Mouse (Mus musculus): ENCODE measurements around the gene Fgf12. TPM values are rescaled to one million over a fixed set of nuclear protein-coding genes. Genes with fewer than 3 reads are reported as not detected.

Gene Fgf12
- polyA plus RNA-seq, 1 experiment = not detected

GRCm38 (mm10) chr16:28411210-28411817 is 341.6 kb downstream of the Fgf12 start:
- no peaks in the 10 kb centered on the region for H3K27me3 ChIP-seq (ENCODE audit: control insufficient read depth, insufficient read depth, low read length, poor library complexity, severe bottlenecking)
- H3K36me3 ChIP-seq (ENCODE audit: control insufficient read depth, insufficient read depth, low read length, poor library complexity, severe bottlenecking) = no peaks in the 10 kb centered on the region
- TF ChIP-seq POLR2A (IDR thresholded peaks at IDR 0.05; ENCODE audit: insufficient read depth, low read length) (no peak), EP300 (IDR thresholded peaks at IDR 0.05; ENCODE audit: insufficient read depth, low read depth, low read length) (no peak), CTCF (IDR thresholded peaks at IDR 0.05; ENCODE audit: low read depth, low read length) (no peak)
- H3K4me3 ChIP-seq (ENCODE audit: low read depth, low read length) = no peak overlapping the region
- H3K9ac ChIP-seq (ENCODE audit: low read depth, poor library complexity, severe bottlenecking) = no peak overlapping the region
- H3K9me3 ChIP-seq (replicated peaks; ENCODE audit: control insufficient read depth, insufficient read depth, low read length, poor library complexity, severe bottlenecking) = no peaks in the 10 kb centered on the region
- no peaks in the 10 kb centered on the region for H3K4me1 ChIP-seq (ENCODE audit: control insufficient read depth, insufficient read depth, low read length)
- H3K27ac ChIP-seq (ENCODE audit: insufficient read depth, low read length) = no peak overlapping the region

DNA sequence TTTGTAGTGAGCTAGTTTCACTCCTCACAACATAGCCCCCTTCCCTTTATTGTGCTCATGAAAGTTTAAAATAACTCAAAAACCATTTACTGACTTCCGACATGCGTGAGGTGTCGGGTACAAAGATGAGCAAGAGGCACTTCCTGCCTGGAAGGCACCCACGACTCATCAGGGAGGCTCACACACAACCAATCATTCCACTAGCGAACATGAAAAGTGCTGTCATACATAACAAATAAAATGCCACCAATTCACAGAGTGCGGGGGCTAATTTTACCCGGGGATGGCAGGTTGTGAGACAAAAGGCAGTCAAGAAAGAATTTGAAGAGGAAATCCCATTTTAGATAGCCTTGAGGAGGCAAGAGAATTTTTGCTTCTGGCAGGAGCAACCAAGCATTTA is 344.6 kb downstream of the Fgf12 start:
- H3K27ac ChIP-seq (ENCODE audit: insufficient read depth, low read length) = no peak overlapping the region
- no peaks in the 10 kb centered on the region for H3K36me3 ChIP-seq (ENCODE audit: control insufficient read depth, insufficient read depth, low read length, poor library complexity, severe bottlenecking)
- H3K4me1 ChIP-seq (ENCODE audit: control insufficient read depth, insufficient read depth, low read length) = no peaks in the 10 kb centered on the region
- H3K9me3 ChIP-seq (replicated peaks; ENCODE audit: control insufficient read depth, insufficient read depth, low read length, poor library complexity, severe bottlenecking) = no peaks in the 10 kb centered on the region
- H3K27me3 ChIP-seq (ENCODE audit: control insufficient read depth, insufficient read depth, low read length, poor library complexity, severe bottlenecking) = no peaks in the 10 kb centered on the region
- H3K9ac ChIP-seq (ENCODE audit: low read depth, poor library complexity, severe bottlenecking) = no peak overlapping the region
- TF ChIP-seq CTCF (IDR thresholded peaks at IDR 0.05; ENCODE audit: low read depth, low read length) = no peak
- no peak for TF ChIP-seq POLR2A (IDR thresholded peaks at IDR 0.05; ENCODE audit: insufficient read depth, low read length)
- TF ChIP-seq EP300 (IDR thresholded peaks at IDR 0.05; ENCODE audit: insufficient read depth, low read depth, low read length) = no peak
- no peak overlapping the region for H3K4me3 ChIP-seq (ENCODE audit: low read depth, low read length)

- no peaks in the 10 kb centered on the region for H3K36me3 ChIP-seq (ENCODE audit: control insufficient read depth, insufficient read depth, low read length, poor library complexity, severe bottlenecking)
- TF ChIP-seq EP300 (IDR thresholded peaks at IDR 0.05; ENCODE audit: insufficient read depth, low read depth, low read length) (no peak), POLR2A (IDR thresholded peaks at IDR 0.05; ENCODE audit: insufficient read depth, low read length) (no peak), CTCF (IDR thresholded peaks at IDR 0.05; ENCODE audit: low read depth, low read length) (no peak)
- H3K27me3 ChIP-seq (ENCODE audit: control insufficient read depth, insufficient read depth, low read length, poor library complexity, severe bottlenecking) = no peaks in the 10 kb centered on the region
Measured at GRCm38 (mm10) chr16:28407892-28408291, 345.0 kb downstream of the Fgf12 start.

GRCm38 (mm10) chr16:28404156-28404555 is 348.7 kb downstream of the Fgf12 start:
- Histone ChIP-seq H3K9ac (ENCODE audit: low read depth, poor library complexity, severe bottlenecking) (no peak overlapping the region), H3K36me3 (ENCODE audit: control insufficient read depth, insufficient read depth, low read length, poor library complexity, severe bottlenecking) (no peaks in the 10 kb centered on the region), H3K4me3 (ENCODE audit: low read depth, low read length) (no peak overlapping the region), H3K27me3 (ENCODE audit: control insufficient read depth, insufficient read depth, low read length, poor library complexity, severe bottlenecking) (no peaks in the 10 kb centered on the region), H3K9me3 (replicated peaks; ENCODE audit: control insufficient read depth, insufficient read depth, low read length, poor library complexity, severe bottlenecking) (no peaks in the 10 kb centered on the region), H3K4me1 (ENCODE audit: control insufficient read depth, insufficient read depth, low read length) (no peaks in the 10 kb centered on the region), H3K27ac (ENCODE audit: insufficient read depth, low read length) (no peak overlapping the region)
- TF ChIP-seq CTCF (IDR thresholded peaks at IDR 0.05; ENCODE audit: low read depth, low read length) (no peak), POLR2A (IDR thresholded peaks at IDR 0.05; ENCODE audit: insufficient read depth, low read length) (no peak), EP300 (IDR thresholded peaks at IDR 0.05; ENCODE audit: insufficient read depth, low read depth, low read length) (no peak)

More at GRCm38 (mm10) chr16:28407892-28408291, 345.0 kb downstream of the Fgf12 start:
- no peak overlapping the region for H3K27ac ChIP-seq (ENCODE audit: insufficient read depth, low read length)
- no peak overlapping the region for H3K9ac ChIP-seq (ENCODE audit: low read depth, poor library complexity, severe bottlenecking)
- no peak overlapping the region for H3K4me3 ChIP-seq (ENCODE audit: low read depth, low read length)
- H3K9me3 ChIP-seq (replicated peaks; ENCODE audit: control insufficient read depth, insufficient read depth, low read length, poor library complexity, severe bottlenecking) = no peaks in the 10 kb centered on the region
- H3K4me1 ChIP-seq (ENCODE audit: control insufficient read depth, insufficient read depth, low read length) = no peaks in the 10 kb centered on the region

DNA sequence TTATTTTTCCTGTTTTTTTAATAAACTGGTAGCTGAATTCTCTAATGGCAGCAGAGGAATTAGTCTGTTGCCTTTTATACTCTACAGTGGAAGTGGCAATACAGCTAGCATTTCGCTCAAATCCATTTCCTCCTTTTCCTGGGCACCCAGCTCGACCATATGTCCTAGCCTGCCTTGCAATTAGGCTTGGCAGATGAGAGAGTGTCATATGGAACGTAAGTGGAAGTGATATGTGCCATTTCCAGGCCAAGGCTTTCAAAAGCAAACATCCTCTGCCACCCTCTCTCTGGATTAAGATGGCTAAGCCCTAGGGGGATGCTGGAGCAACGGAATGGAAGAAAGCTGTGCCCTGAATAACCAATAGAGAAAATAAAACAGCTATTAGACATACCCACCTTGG is 350.2 kb downstream of the Fgf12 start:
- Histone ChIP-seq H3K9ac (ENCODE audit: low read depth, poor library complexity, severe bottlenecking) (no peak overlapping the region), H3K36me3 (ENCODE audit: control insufficient read depth, insufficient read depth, low read length, poor library complexity, severe bottlenecking) (no peaks in the 10 kb centered on the region), H3K27ac (ENCODE audit: insufficient read depth, low read length) (no peak overlapping the region), H3K9me3 (replicated peaks; ENCODE audit: control insufficient read depth, insufficient read depth, low read length, poor library complexity, severe bottlenecking) (no peaks in the 10 kb centered on the region), H3K27me3 (ENCODE audit: control insufficient read depth, insufficient read depth, low read length, poor library complexity, severe bottlenecking) (no peaks in the 10 kb centered on the region), H3K4me3 (ENCODE audit: low read depth, low read length) (no peak overlapping the region), H3K4me1 (ENCODE audit: control insufficient read depth, insufficient read depth, low read length) (no peaks in the 10 kb centered on the region)
- no peak for TF ChIP-seq POLR2A (IDR thresholded peaks at IDR 0.05; ENCODE audit: insufficient read depth, low read length)
- no peak for TF ChIP-seq EP300 (IDR thresholded peaks at IDR 0.05; ENCODE audit: insufficient read depth, low read depth, low read length)
- TF ChIP-seq CTCF (IDR thresholded peaks at IDR 0.05; ENCODE audit: low read depth, low read length) = no peak

DNA sequence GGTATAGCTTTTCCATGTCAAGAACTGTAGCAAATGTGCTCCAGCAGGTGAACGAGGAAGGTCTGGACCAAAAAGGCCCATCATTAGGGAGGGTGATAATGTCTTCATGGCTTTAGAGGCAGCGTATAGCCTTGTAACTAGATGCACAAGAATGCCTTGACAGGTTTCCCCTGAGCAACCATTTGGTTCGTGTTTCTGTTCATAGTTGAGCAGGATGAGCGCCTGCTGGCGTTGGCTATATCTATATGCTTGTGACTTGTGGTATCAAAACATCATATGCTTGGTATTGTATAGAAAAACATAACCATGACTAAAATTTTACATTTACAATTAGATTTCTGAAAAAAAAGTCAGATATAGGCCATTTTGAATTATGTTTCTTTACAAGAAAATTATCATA is 361.6 kb downstream of the Fgf12 start:
- Histone ChIP-seq H3K36me3 (ENCODE audit: control insufficient read depth, insufficient read depth, low read length, poor library complexity, severe bottlenecking) (no peaks in the 10 kb centered on the region), H3K9ac (ENCODE audit: low read depth, poor library complexity, severe bottlenecking) (no peak overlapping the region), H3K4me1 (ENCODE audit: control insufficient read depth, insufficient read depth, low read length) (no peaks in the 10 kb centered on the region), H3K9me3 (replicated peaks; ENCODE audit: control insufficient read depth, insufficient read depth, low read length, poor library complexity, severe bottlenecking) (no peaks in the 10 kb centered on the region), H3K4me3 (ENCODE audit: low read depth, low read length) (no peak overlapping the region), H3K27me3 (ENCODE audit: control insufficient read depth, insufficient read depth, low read length, poor library complexity, severe bottlenecking) (no peaks in the 10 kb centered on the region), H3K27ac (ENCODE audit: insufficient read depth, low read length) (no peak overlapping the region)
- TF ChIP-seq CTCF (IDR thresholded peaks at IDR 0.05; ENCODE audit: low read depth, low read length) (no peak), EP300 (IDR thresholded peaks at IDR 0.05; ENCODE audit: insufficient read depth, low read depth, low read length) (no peak), POLR2A (IDR thresholded peaks at IDR 0.05; ENCODE audit: insufficient read depth, low read length) (no peak)

Measured in ES-Bruce4 (cell line).